ENCODE assay signal across 8 mouse cellular contexts in the genomic region with DNA sequence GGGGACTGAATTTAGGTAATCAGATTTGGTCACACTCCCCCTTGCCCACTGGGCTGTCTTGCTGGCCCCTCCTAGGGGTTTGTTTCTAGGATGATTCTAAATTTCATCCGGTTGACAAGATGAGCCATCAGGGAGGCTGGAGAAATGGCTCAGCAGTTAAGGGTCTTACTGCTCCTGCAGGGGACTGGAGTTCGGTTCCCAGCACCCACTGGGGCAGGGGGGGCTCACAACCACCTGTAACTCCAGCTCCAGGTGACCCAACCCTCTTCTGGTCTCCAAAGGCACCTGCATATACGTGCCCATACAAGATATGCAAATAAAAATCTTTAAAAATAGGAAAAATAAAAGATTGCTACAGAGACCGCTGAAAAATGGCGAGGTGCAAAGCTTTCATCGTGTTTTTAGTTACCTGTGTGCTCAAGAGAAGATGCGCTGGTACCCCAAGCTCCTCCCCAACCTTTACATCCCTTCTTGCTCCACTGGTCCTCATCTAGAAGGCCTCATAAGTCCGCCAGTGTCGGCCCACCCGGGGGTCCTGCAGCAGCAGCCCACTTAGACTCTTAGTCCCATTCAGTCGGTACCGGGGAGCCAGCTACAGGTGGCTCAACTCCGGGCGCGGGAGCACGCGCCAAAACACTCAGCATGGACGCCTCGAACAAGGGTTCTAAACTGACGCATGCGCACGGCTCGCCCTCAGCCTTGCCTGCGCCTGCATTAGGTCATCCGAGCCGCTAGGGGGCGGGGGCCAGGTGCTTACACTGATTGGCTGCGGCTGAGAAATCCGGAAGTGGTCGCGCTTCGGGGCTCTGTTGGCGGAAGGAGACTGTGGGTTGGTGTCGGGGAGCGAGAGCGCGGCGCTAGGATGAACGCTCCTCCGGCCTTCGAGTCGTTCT. TPM values are rescaled to one million over a fixed set of nuclear protein-coding genes. Genes with fewer than 3 reads are reported as not detected.
A peak's percentile ranks its signal among the peaks of the same experiment; 100 is the strongest.
DNase-seq lines count a peak whose midpoint lies in the region; ATAC-seq and TF ChIP-seq lines count a peak whose summit lies in the region.

A gene (plus strand): TSS at position 741 of the 893 bp plus-strand sequence.

- 3% methylated on average over 42 of the region's 42 CpGs for WGBS in forebrain, embryonic 16.5 days
- WGBS in lung, embryonic 14.5 days: 3% methylated on average over 42 of the region's 42 CpGs
- WGBS in olfactory bulb, adult 2 months: 3% methylated on average over 42 of the region's 42 CpGs
- 4% methylated on average over 42 of the region's 42 CpGs for whole genome bisulfite sequencing in thymus, adult 2 months

- H3K9ac ChIP-seq in ES-E14 (ENCODE audit: insufficient read depth, low read depth, low read length, poor library complexity, severe bottlenecking): peak within 1 kb of the TSS; percentile 84
- H3K9ac ChIP-seq in forebrain, embryonic 16.5 days (replicated peaks; ENCODE audit: low read depth, low read length): peak within 1 kb of the TSS; percentile 85
- H3K9ac ChIP-seq in lung, embryonic 14.5 days: peak within 1 kb of the TSS; percentile 80

- no peaks in the 10 kb centered on the region for H3K9me3 ChIP-seq in ES-E14 (ENCODE audit: control insufficient read depth, insufficient read depth, low read depth, low read length)
- no peaks in the 10 kb centered on the region for H3K9me3 ChIP-seq in forebrain, embryonic 16.5 days (ENCODE audit: control insufficient read depth, low read length)
- H3K9me3 ChIP-seq in lung, embryonic 14.5 days (ENCODE audit: low read depth, low read length): no peaks in the 10 kb centered on the region

- peak; percentile 96 for DNase-seq in ES-E14 (ENCODE audit: low read depth, low spot score)
- peak; percentile 95 for DNase-seq in cerebellum, adult 11-12 months
- DNase-seq in heart, postnatal 36 days: peak; percentile 97 to 98
- DNase-seq in layer of hippocampus, adult 2 months (ENCODE audit: low spot score in 2 of 2): peak; percentile 96 to 99
- peak; percentile 99 for DNase-seq in lung, embryonic 14.5 days
- peak; percentile 98 for DNase-seq in thymus, adult 2 months

- peaks cover 14% of the 10 kb centered on the region for H3K36me3 ChIP-seq in ES-E14 (ENCODE audit: control insufficient read depth, insufficient read depth, low read length, poor library complexity, severe bottlenecking)
- H3K36me3 ChIP-seq in forebrain, embryonic 16.5 days (ENCODE audit: control insufficient read depth, insufficient read depth): peaks cover 9% of the 10 kb centered on the region
- H3K36me3 ChIP-seq in lung, embryonic 14.5 days (ENCODE audit: insufficient read depth): peaks cover 14% of the 10 kb centered on the region
- peaks cover 4% of the 10 kb centered on the region; the same call in 1 of the 2 replicates for H3K36me3 ChIP-seq in thymus, adult 2 months (ENCODE audit: control insufficient read depth, insufficient read depth, low read length)

- peaks cover 4 to 17% of the 10 kb centered on the region in 2 experiments; a peak in 3 of 4 replicates for H3K4me1 ChIP-seq in ES-E14 (ENCODE audit: control insufficient read depth in 2 of 2, insufficient read depth in 2 of 2, low read length in 2 of 2, poor library complexity in 1 of 2)
- peaks cover 19% of the 10 kb centered on the region for H3K4me1 ChIP-seq in forebrain, embryonic 16.5 days (replicated peaks; ENCODE audit: control insufficient read depth, insufficient read depth, low read length)
- peaks cover 9% of the 10 kb centered on the region for H3K4me1 ChIP-seq in lung, embryonic 14.5 days (ENCODE audit: insufficient read depth)
- H3K4me1 ChIP-seq in olfactory bulb, adult 2 months (ENCODE audit: control insufficient read depth, insufficient read depth, low read length): peaks cover 16% of the 10 kb centered on the region
- peaks cover 11% of the 10 kb centered on the region for H3K4me1 ChIP-seq in thymus, adult 2 months (replicated peaks; ENCODE audit: control insufficient read depth, insufficient read depth, low read length)

- in situ Hi-C loops in ES-E14 (cut with MboI; ENCODE audit: low sequenced_read_pairs in 2 of 2, unreplicated experiment in 2 of 2): no loop called here

- TF ChIP-seq POLR2A in olfactory bulb, adult 2 months (IDR thresholded peaks at IDR 0.05; ENCODE audit: insufficient read depth, low read depth, low read length): peak; percentile 97
- peak; percentile 79 for TF ChIP-seq POLR2A in thymus, adult 2 months (IDR thresholded peaks at IDR 0.05; ENCODE audit: control insufficient read depth, extremely low read depth, insufficient read depth, low read length, poor library complexity)

- peak within 1 kb of the TSS; percentile 92 for H3K4me2 ChIP-seq in forebrain, embryonic 16.5 days (ENCODE audit: low read length)
- H3K4me2 ChIP-seq in lung, embryonic 14.5 days: peak within 1 kb of the TSS; percentile 68

- H3K4me3 ChIP-seq in ES-E14 (ENCODE audit: insufficient read depth in 1 of 2, low read depth in 1 of 2, low read length in 2 of 2, poor library complexity in 1 of 2, severe bottlenecking in 1 of 2): peak within 1 kb of the TSS; percentile 83 to 93
- H3K4me3 ChIP-seq in forebrain, embryonic 16.5 days (replicated peaks; ENCODE audit: low read length): peak within 1 kb of the TSS; percentile 88
- H3K4me3 ChIP-seq in layer of hippocampus, adult 2 months: peak within 1 kb of the TSS; percentile 94
- peak within 1 kb of the TSS; percentile 82 for H3K4me3 ChIP-seq in lung, embryonic 14.5 days (ENCODE audit: low read depth, low read length)
- H3K4me3 ChIP-seq in olfactory bulb, adult 2 months (ENCODE audit: insufficient read depth, low read depth, low read length): peak within 1 kb of the TSS; percentile 70
- peak within 1 kb of the TSS; percentile 63 for H3K4me3 ChIP-seq in thymus, adult 2 months (ENCODE audit: control insufficient read depth, insufficient read depth, low read length)

- no peaks in the 10 kb centered on the region for H3K27me3 ChIP-seq in forebrain, embryonic 16.5 days (replicated peaks; ENCODE audit: control insufficient read depth, insufficient read depth, low read length)
- no peaks in the 10 kb centered on the region for H3K27me3 ChIP-seq in lung, embryonic 14.5 days (ENCODE audit: insufficient read depth, low read length)
- no peaks in the 10 kb centered on the region for H3K27me3 ChIP-seq in thymus, adult 2 months (ENCODE audit: control insufficient read depth, insufficient read depth, low read length)

- ATAC-seq in forebrain, embryonic 16.5 days: peak; percentile 98
- peak; percentile 95 for ATAC-seq in lung, embryonic 14.5 days (ENCODE audit: insufficient read depth)

- no peak within 1 kb of the TSS for H3K27ac ChIP-seq in ES-E14 (ENCODE audit: insufficient read depth, low read depth, low read length, poor library complexity, severe bottlenecking)
- H3K27ac ChIP-seq in forebrain, embryonic 16.5 days (ENCODE audit: low read length): peak within 1 kb of the TSS; percentile 70
- H3K27ac ChIP-seq in layer of hippocampus, adult 2 months: peak within 1 kb of the TSS; percentile 93
- H3K27ac ChIP-seq in lung, embryonic 14.5 days (ENCODE audit: low read depth): no peak within 1 kb of the TSS
- peak within 1 kb of the TSS; percentile 14; the same call in 1 of the 2 replicates for H3K27ac ChIP-seq in olfactory bulb, adult 2 months (ENCODE audit: insufficient read depth, low read depth, low read length)
- no peak within 1 kb of the TSS for H3K27ac ChIP-seq in thymus, adult 2 months (ENCODE audit: control insufficient read depth, insufficient read depth, low read length)

- peak; percentile 99; the same call in 1 of the 2 replicates for TF ChIP-seq CTCF in layer of hippocampus, adult 2 months (conservative IDR thresholded peaks at IDR 0.05)
- peak; percentile 99 for TF ChIP-seq CTCF in lung, embryonic 14.5 days (IDR thresholded peaks at IDR 0.05; ENCODE audit: low read depth)
- peak; percentile 90 for TF ChIP-seq CTCF in olfactory bulb, adult 2 months (IDR thresholded peaks at IDR 0.05; ENCODE audit: insufficient read depth, low read depth, low read length)
- peak; percentile 99 for TF ChIP-seq CTCF in thymus, adult 2 months (IDR thresholded peaks at IDR 0.05; ENCODE audit: borderline replicate concordance, control insufficient read depth, extremely low read depth, insufficient read depth, low read length, poor library complexity)

- intact Hi-C loops in heart, postnatal 36 days (cut with DNase I): no loop called here

TF ChIP-seq in ES-E14, 5 proteins besides CTCF, POLR2A, EP300 and RAD21:
- TF ChIP-seq HCFC1 (IDR thresholded peaks at IDR 0.05; ENCODE audit: borderline replicate concordance, insufficient read depth, low read length) (peak; percentile 76; the same call in 1 of the 2 replicates), MAFK (IDR thresholded peaks at IDR 0.05; ENCODE audit: insufficient read depth, low read depth, low read length) (no peak; the same call in 1 of the 2 replicates), ZNF384 (IDR thresholded peaks at IDR 0.05; ENCODE audit: low read depth, low read length) (no peak), ZC3H11A (IDR thresholded peaks at IDR 0.05; ENCODE audit: borderline replicate concordance, low read depth, low read length) (no peak), CHD2 (IDR thresholded peaks at IDR 0.05; ENCODE audit: low read depth, low read length) (no peak)
TF ChIP-seq in ES-E14: peak in this region for 1.

RNA-seq across cellular contexts. Expression of the gene that starts here (rescaled TPM):
- 168 and 195 TPM in 2 replicates for total RNA-seq in ES-E14 (2012; rRNA removed)
- polyA plus RNA-seq in forebrain, embryonic 16.5 days (2015; fragmentation: Nextera tagmentation; extraction: Ambion mirVana): 214 and 228 TPM in 2 replicates
- 10 to 100 TPM; 74.0 to 76.8 TPM for total RNA-seq in heart, postnatal 36 days (2021)
- total RNA-seq in layer of hippocampus, adult 2 months (2021): 10 to 100 TPM; 67.6 to 77.3 TPM
- 217 and 229 TPM in 2 replicates for polyA plus RNA-seq in lung, embryonic 14.5 days (2014; fragmentation: Nextera tagmentation; extraction: Ambion mirVana)
- not detected in 2 replicates for polyA plus RNA-seq in olfactory bulb, adult 2 months (2012; ENCODE audit: insufficient read depth, insufficient read length, low replicate concordance, missing spikeins)
- polyA plus RNA-seq in thymus, adult 2 months (2012; rRNA removed): 81.9 and 89.4 TPM in 2 replicates

Comparison
In these comparisons a context has a peak if more than half of its experiments do, and no peak if none do; other contexts are left out.
1. RNA of the gene that starts here (polyA plus RNA-seq): 217 to 229 TPM in lung, embryonic 14.5 days, 214 to 228 TPM in forebrain, embryonic 16.5 days and 81.9 to 89.4 TPM in thymus, adult 2 months; not detected in olfactory bulb, adult 2 months; every median in the first group is over 10 times any median in the second.
2. H3K27ac ChIP-seq: peak in forebrain, embryonic 16.5 days (single experiment), layer of hippocampus, adult 2 months (single experiment) and olfactory bulb, adult 2 months (single experiment); none in ES-E14 (single experiment), lung, embryonic 14.5 days (single experiment) and thymus, adult 2 months (single experiment).
3. Peak in every context shown above with its lines, with median percentiles within 50 percentile points of each other: DNase-seq, H3K4me3 ChIP-seq, H3K9ac ChIP-seq and CTCF ChIP-seq.